Mouse (Mus musculus): ENCODE measurements around the gene Impg1.

DNA sequence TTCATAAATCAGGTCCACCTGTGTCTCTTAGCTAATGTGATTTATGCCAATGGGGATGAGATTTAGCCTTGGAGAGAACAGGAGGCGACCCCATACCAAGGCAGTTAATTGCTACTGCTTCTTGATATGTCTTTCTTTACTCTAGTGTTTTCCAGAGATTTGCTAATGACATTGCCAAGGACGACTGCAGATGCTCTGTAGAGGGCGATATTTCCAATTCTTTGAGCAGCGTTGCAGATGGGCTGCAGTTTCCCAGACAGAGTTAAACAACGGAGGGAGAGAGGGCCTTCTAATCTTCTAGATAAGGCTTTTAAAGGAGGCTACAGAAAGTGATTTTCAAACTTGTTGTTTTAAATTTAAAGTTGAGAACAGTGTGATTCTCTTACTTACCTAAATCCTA is 78.8 kb downstream of the Impg1 start:
- TF ChIP-seq EP300 (IDR thresholded peaks at IDR 0.05; ENCODE audit: low read depth in 1 of 2, low read length in 2 of 2) (no peak), CTCF (IDR thresholded peaks at IDR 0.05 in 2 of 3, conservative IDR thresholded peaks at IDR 0.05 in 1 of 3; ENCODE audit: control insufficient read depth in 1 of 3, insufficient read depth in 1 of 3, low read depth in 2 of 3, low read length in 3 of 3, poor library complexity in 1 of 3, severe bottlenecking in 1 of 3) (no peak), RAD21 (IDR thresholded peaks at IDR 0.05; ENCODE audit: low read depth, low read length) (no peak), POLR2AphosphoS2 (IDR thresholded peaks at IDR 0.05; ENCODE audit: low read length) (no peak), SMC3 (IDR thresholded peaks at IDR 0.05; ENCODE audit: low read depth, low read length) (no peak), GATA1 (IDR thresholded peaks at IDR 0.05; ENCODE audit: low read depth, low read length) (no peak), UBTF (IDR thresholded peaks at IDR 0.05; ENCODE audit: borderline replicate concordance, insufficient read depth, low read depth, low read length) (no peak), POLR2A (IDR thresholded peaks at IDR 0.05; ENCODE audit: control insufficient read depth in 1 of 2, insufficient read depth in 1 of 2, low read depth in 1 of 2, low read length in 2 of 2, poor library complexity in 1 of 2) (no peak)
